12 mouse cellular contexts compared by ENCODE assay signal in the genomic region with DNA sequence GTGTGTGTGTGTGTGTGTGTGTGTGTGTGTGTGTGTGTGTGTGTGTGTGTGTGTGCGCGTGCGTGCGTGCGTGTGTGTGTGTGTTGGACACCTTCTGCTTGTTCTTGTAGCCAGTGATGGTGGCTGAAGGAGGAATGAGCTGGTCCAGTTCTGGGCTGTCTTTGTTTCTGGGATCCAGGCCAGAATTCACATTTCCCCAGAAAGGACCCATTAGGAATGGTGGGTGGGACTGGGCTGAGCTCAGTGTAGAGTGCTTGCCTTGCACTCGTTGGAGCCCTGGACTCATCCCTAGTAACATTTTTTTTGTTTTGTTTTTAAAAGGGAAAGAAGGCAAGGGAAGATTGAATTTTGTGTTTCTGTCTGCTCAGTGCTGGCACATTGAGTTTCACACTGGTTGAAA. TPM values are rescaled to one million over a fixed set of nuclear protein-coding genes. Genes with fewer than 3 reads are reported as not detected.
DNase-seq lines count a peak whose midpoint lies in the region; ATAC-seq lines count a peak whose summit lies in the region.
"Had no signal": no experiment of that assay in that cellular context is flagged by ENCODE, and none has a peak within 500 bp of the region (broad histone marks: within the 10 kb centered on the region; RNA-seq: fewer than 3 reads in every experiment).

No protein-coding gene starts in this region.

- no peaks in the 10 kb centered on the region for H3K9me3 ChIP-seq in forebrain, embryonic 14.5 days (replicated peaks; ENCODE audit: control insufficient read depth, low read length)
- no peaks in the 10 kb centered on the region for H3K9me3 ChIP-seq in forebrain, embryonic 16.5 days (ENCODE audit: control insufficient read depth, low read length)
- H3K9me3 ChIP-seq in limb, embryonic 10.5 days (replicated peaks): no peaks in the 10 kb centered on the region
- no peaks in the 10 kb centered on the region for H3K9me3 ChIP-seq in midbrain, embryonic 11.5 days (ENCODE audit: control insufficient read depth, low read length)
- H3K9me3 ChIP-seq: forebrain, embryonic 10.5 days had no signal

- intact Hi-C loops in left cerebral cortex, postnatal 10 days (cut with DNase I): no loop called here

- H3K4me1 ChIP-seq in forebrain, embryonic 14.5 days (ENCODE audit: control insufficient read depth, insufficient read depth, low read length): no peaks in the 10 kb centered on the region
- no peaks in the 10 kb centered on the region for H3K4me1 ChIP-seq in forebrain, embryonic 16.5 days (replicated peaks; ENCODE audit: control insufficient read depth, insufficient read depth, low read length)
- peaks cover 15% of the 10 kb centered on the region for H3K4me1 ChIP-seq in limb, embryonic 10.5 days
- H3K4me1 ChIP-seq in midbrain, embryonic 11.5 days (ENCODE audit: control insufficient read depth, insufficient read depth, low read length): no peaks in the 10 kb centered on the region

- no peaks in the 10 kb centered on the region for H3K27me3 ChIP-seq in forebrain, embryonic 14.5 days (replicated peaks; ENCODE audit: control insufficient read depth, insufficient read depth, low read length)
- H3K27me3 ChIP-seq in forebrain, embryonic 16.5 days (replicated peaks; ENCODE audit: control insufficient read depth, insufficient read depth, low read length): no peaks in the 10 kb centered on the region
- no peaks in the 10 kb centered on the region for H3K27me3 ChIP-seq in limb, embryonic 10.5 days (ENCODE audit: low read depth, poor library complexity, severe bottlenecking)
- no peaks in the 10 kb centered on the region for H3K27me3 ChIP-seq in midbrain, embryonic 11.5 days (ENCODE audit: control insufficient read depth, insufficient read depth, low read length)

- no peak overlapping the region for H3K27ac ChIP-seq in forebrain, embryonic 14.5 days (ENCODE audit: low read depth, low read length)
- H3K27ac ChIP-seq in forebrain, embryonic 16.5 days (ENCODE audit: low read length): no peak overlapping the region
- peak overlapping the region; percentile 3; the same call in 1 of the 2 replicates for H3K27ac ChIP-seq in limb, embryonic 10.5 days
- H3K27ac ChIP-seq in midbrain, embryonic 11.5 days (ENCODE audit: low read depth, low read length): no peak overlapping the region
- H3K27ac ChIP-seq: forebrain, embryonic 10.5 days had no signal

- no peak for ATAC-seq in forebrain, embryonic 14.5 days
- ATAC-seq in forebrain, embryonic 16.5 days: no peak
- no peak for ATAC-seq in midbrain, embryonic 11.5 days (ENCODE audit: low FRiP score)

- no peaks in the 10 kb centered on the region for H3K36me3 ChIP-seq in forebrain, embryonic 14.5 days (ENCODE audit: control insufficient read depth, insufficient read depth, low read length)
- H3K36me3 ChIP-seq in forebrain, embryonic 16.5 days (ENCODE audit: control insufficient read depth, insufficient read depth): no peaks in the 10 kb centered on the region
- H3K36me3 ChIP-seq in limb, embryonic 10.5 days: peaks cover 9% of the 10 kb centered on the region
- H3K36me3 ChIP-seq in midbrain, embryonic 11.5 days (ENCODE audit: control insufficient read depth, insufficient read depth, low read length): no peaks in the 10 kb centered on the region

- DNase-seq in forebrain, embryonic 14.5 days (ENCODE audit: low spot score): peak; percentile 28
- DNase-seq in urinary bladder, postnatal 14 days (ENCODE audit: low spot score): peak; percentile 43
- DNase-seq in urinary bladder, postnatal 25 days (ENCODE audit: low spot score): no peak
- DNase-seq in limb, embryonic 10.5 days (ENCODE audit: low spot score): no peak
- no peak for DNase-seq in left cerebral cortex, postnatal 10 days (ENCODE audit: extremely low spot score in 1 of 2, low spot score in 2 of 2)
- DNase-seq in spleen, adult 12 weeks (ENCODE audit: low spot score): no peak
- DNase-seq in midbrain, embryonic 11.5 days (ENCODE audit: low spot score, missing footprints): no peak
- DNase-seq: cerebellum, adult 2 months had no signal

- H3K4me3 ChIP-seq in forebrain, embryonic 14.5 days (ENCODE audit: low read depth, low read length): no peak overlapping the region
- H3K4me3 ChIP-seq in forebrain, embryonic 16.5 days (replicated peaks; ENCODE audit: low read length): no peak overlapping the region
- H3K4me3 ChIP-seq in limb, embryonic 10.5 days: no peak overlapping the region
- no peak overlapping the region for H3K4me3 ChIP-seq in midbrain, embryonic 11.5 days (ENCODE audit: low read depth, low read length)
- H3K4me3 ChIP-seq: forebrain, embryonic 10.5 days had no signal

- 77% methylated on average over 6 of the region's 6 CpGs for WGBS in forebrain, embryonic 14.5 days
- WGBS in forebrain, embryonic 16.5 days: 83% methylated on average over 6 of the region's 6 CpGs
- 89% methylated on average over 6 of the region's 6 CpGs for WGBS in limb, embryonic 10.5 days
- 64% methylated on average over 1 of the region's 6 CpGs for WGBS in midbrain, embryonic 11.5 days

- H3K9ac ChIP-seq in forebrain, embryonic 14.5 days (ENCODE audit: low read length): no peak overlapping the region
- no peak overlapping the region for H3K9ac ChIP-seq in forebrain, embryonic 16.5 days (replicated peaks; ENCODE audit: low read depth, low read length)
- H3K9ac ChIP-seq in midbrain, embryonic 11.5 days (ENCODE audit: low read length): no peak overlapping the region

- no peak overlapping the region for H3K4me2 ChIP-seq in forebrain, embryonic 14.5 days (ENCODE audit: low read length)
- H3K4me2 ChIP-seq in forebrain, embryonic 16.5 days (ENCODE audit: low read length): no peak overlapping the region
- H3K4me2 ChIP-seq in midbrain, embryonic 11.5 days: no peak overlapping the region

RNA-seq across cellular contexts. Expression of a gene that starts 18.3 kb away (rescaled TPM):
- polyA plus RNA-seq in forebrain, embryonic 14.5 days (2014; fragmentation: Nextera tagmentation; extraction: Ambion mirVana): not detected in 2 replicates
- not detected in 2 replicates for polyA plus RNA-seq in forebrain, embryonic 16.5 days (2015; fragmentation: Nextera tagmentation; extraction: Ambion mirVana)
- 0.14 and 0.23 TPM in 2 replicates for polyA plus RNA-seq in limb, embryonic 10.5 days (2016; fragmentation: Nextera tagmentation; extraction: Ambion mirVana)
- total RNA-seq in left cerebral cortex, postnatal 10 days (2021): not detected
- polyA plus RNA-seq in midbrain, embryonic 11.5 days (2014; fragmentation: Nextera tagmentation; extraction: Ambion mirVana): 0.11 and 0.18 TPM in 2 replicates
- total RNA-seq: layer of hippocampus, postnatal 14 days; megakaryocyte progenitor cell, adult 5-6 weeks had no signal
- polyA plus RNA-seq: cerebellum, adult 2 months had no signal

RNA-seq across cellular contexts. Expression of a gene that starts 47.7 kb away (rescaled TPM):
- polyA plus RNA-seq in forebrain, embryonic 14.5 days (2014; fragmentation: Nextera tagmentation; extraction: Ambion mirVana): 10.9 and 15.9 TPM in 2 replicates
- 17.8 and 21.4 TPM in 2 replicates for polyA plus RNA-seq in forebrain, embryonic 16.5 days (2015; fragmentation: Nextera tagmentation; extraction: Ambion mirVana)
- polyA plus RNA-seq in limb, embryonic 10.5 days (2016; fragmentation: Nextera tagmentation; extraction: Ambion mirVana): 31.9 and 37.0 TPM in 2 replicates
- 100 to 1,000 TPM in 1 of 2 experiments, 10 to 100 TPM in 1; 96.3 to 100 TPM for total RNA-seq in left cerebral cortex, postnatal 10 days (2021)
- 30.2 and 30.7 TPM in 2 replicates for polyA plus RNA-seq in midbrain, embryonic 11.5 days (2014; fragmentation: Nextera tagmentation; extraction: Ambion mirVana)

Comparison
In these comparisons a context has a peak if more than half of its experiments do, and no peak if none do; other contexts are left out.
1. DNase-seq: peak in forebrain, embryonic 14.5 days (single experiment) and urinary bladder, postnatal 14 days (single experiment); none in urinary bladder, postnatal 25 days (single experiment), limb, embryonic 10.5 days (single experiment), left cerebral cortex, postnatal 10 days (0 of 2), spleen, adult 12 weeks (single experiment) and midbrain, embryonic 11.5 days (single experiment).